Mouse (Mus musculus) lung, postnatal 0 days (tissue): ENCODE results near the gene BC051019. TPM values are rescaled to one million over a fixed set of nuclear protein-coding genes. Genes with fewer than 3 reads are reported as not detected.

Experiments used
- ATAC-seq: fragments of 200-750 bp; cut with Nextera tagmentation; 2 replicates; pipeline ENCODE4 v1.8.0; 2017; ENCODE audit warnings: moderate library complexity
- DNase-seq: peaks from one replicate; pipeline ENCODE4 v3.0.0-alpha.2; 2016; ENCODE audit warnings: low spot score
- H3K27ac ChIP-seq: fragments of 300-500 bp; sonication (generic); 2 replicates; pipeline ENCODE4 v1.5.1; 2014; ENCODE audit warnings: antibody characterized with exemption, mild to moderate bottlenecking, low read length, mixed read lengths
- H3K27me3 ChIP-seq: fragments of 300-500 bp; sonication (generic); replicated peaks from 2 replicates; pipeline ENCODE4 v1.6.1; 2014; ENCODE audit warnings: low read length, mixed read lengths; ENCODE audit not compliant: insufficient read depth
- H3K36me3 ChIP-seq: fragments of 300-500 bp; sonication (generic); 2 replicates; pipeline ENCODE4 v1.6.1; 2014; ENCODE audit warnings: low read length, mixed read lengths; ENCODE audit not compliant: insufficient read depth
- H3K4me1 ChIP-seq: fragments of 300-500 bp; sonication (generic); 2 replicates; pipeline ENCODE4 v1.6.1; 2014; ENCODE audit warnings: antibody characterized with exemption, low read depth, low read length, mixed read lengths; ENCODE audit not compliant: insufficient read depth
- H3K4me2 ChIP-seq: fragments of 300-500 bp; sonication (generic); replicated peaks from 2 replicates; pipeline ENCODE4 v1.6.1; 2014; ENCODE audit warnings: low read depth, mild to moderate bottlenecking, low read length, moderate library complexity, mixed read lengths
- H3K4me3 ChIP-seq: fragments of 300-500 bp; sonication (generic); 2 replicates; pipeline ENCODE4 v1.5.1; 2014; ENCODE audit warnings: low read depth, low read length
- H3K9ac ChIP-seq: fragments of 300-500 bp; sonication (generic); replicated peaks from 2 replicates; pipeline ENCODE4 v1.6.1; 2014; ENCODE audit warnings: low read depth, mild to moderate bottlenecking
- H3K9me3 ChIP-seq: fragments of 300-500 bp; sonication (generic); 2 replicates; pipeline ENCODE4 v1.6.1; 2016; ENCODE audit warnings: low read length, mixed read lengths
- CTCF ChIP-seq: IDR thresholded peaks from 2 replicates; pipeline ENCODE4 v1.5.1; 2016; ENCODE audit warnings: antibody characterized with exemption, mild to moderate bottlenecking
- EP300 ChIP-seq: IDR thresholded peaks from 2 replicates; pipeline ENCODE4 v1.6.1; 2016; ENCODE audit warnings: antibody characterized with exemption, mild to moderate bottlenecking, control low read depth
- WGBS: fragments of 180-500 bp; shearing (Covaris S2); extraction: QIAGEN DNeasy Blood & Tissue Kit; methylation state at CpG from one replicate; pipeline ENCODE4 v1.1.7; 2014; 5-methylcytosine and 5-hydroxymethylcytosine counted together
- polyA plus RNA-seq: library from polyadenylated mRNA; unstranded; fragments of >200 nt; fragmentation: Nextera tagmentation; extraction: Ambion mirVana; gene quantifications from 2 replicates; pipeline ENCODE4 v1.2.1, GENCODE M21; 2015

The BC051019 gene
- polyA plus RNA-seq, 1 experiment from 2014 or later: 24.3 TPM

DNA sequence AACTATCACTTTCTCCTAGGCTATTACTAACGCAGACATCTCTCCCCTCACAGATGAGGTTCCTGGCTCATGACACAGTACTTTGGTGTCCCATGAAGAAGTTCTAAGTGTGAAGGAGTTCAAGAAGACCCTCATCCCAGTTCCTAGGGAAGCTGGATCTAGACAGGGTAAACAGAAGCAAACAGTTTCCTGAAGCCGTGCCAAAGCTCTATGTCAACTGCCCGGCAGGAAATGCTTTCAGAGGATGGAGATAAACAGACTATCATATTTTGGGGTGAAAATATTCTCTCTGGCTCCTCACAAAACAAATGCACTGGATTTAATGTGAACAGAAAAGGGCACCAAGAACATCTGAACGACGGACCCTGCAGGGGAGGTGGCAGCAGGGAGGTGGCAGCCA, 32.7 kb downstream of the BC051019 start:
- no peak overlapping the region for H3K4me2 ChIP-seq
- no peaks in the 10 kb centered on the region for H3K36me3 ChIP-seq
- H3K9me3 ChIP-seq: no peaks in the 10 kb centered on the region
- whole genome bisulfite sequencing: 36% methylated on average over 5 of the region's 5 CpGs
- DNase-seq (peak; percentile 69), ATAC-seq (peak; percentile 48)
- no peaks in the 10 kb centered on the region for H3K27me3 ChIP-seq
- no peak overlapping the region for H3K4me3 ChIP-seq
- H3K4me1 ChIP-seq: peaks cover 2% of the 10 kb centered on the region; the same call in 1 of the 2 replicates
- peak overlapping the region; percentile 64; the same call in 1 of the 2 replicates for H3K27ac ChIP-seq
- TF ChIP-seq CTCF (no peak), EP300 (peak; percentile 65; the same call in 1 of the 2 replicates)
- no peak overlapping the region for H3K9ac ChIP-seq

DNA sequence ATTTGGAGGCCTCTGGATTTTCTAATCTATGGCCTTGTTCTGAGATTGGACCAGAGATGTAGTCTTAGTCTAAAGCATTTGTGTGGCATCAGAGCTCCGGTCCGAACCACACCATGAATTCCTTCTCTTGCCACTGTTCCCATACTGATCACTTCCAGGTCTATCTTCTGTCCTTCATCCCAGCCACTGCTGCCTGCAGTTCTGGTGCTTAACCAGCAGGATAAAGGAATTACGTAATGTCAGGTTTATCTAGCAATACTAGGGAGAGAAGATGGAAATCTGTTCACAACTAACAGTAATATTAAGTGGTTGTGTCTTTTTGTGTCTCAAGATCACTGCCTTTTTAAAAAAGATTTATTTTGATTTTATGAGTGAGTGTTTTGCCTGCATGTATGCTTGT, 33.5 kb downstream of the BC051019 start:
- no peaks in the 10 kb centered on the region for H3K9me3 ChIP-seq
- 89% methylated on average over 3 of the region's 3 CpGs for WGBS
- DNase-seq: no peak
- no peaks in the 10 kb centered on the region for H3K27me3 ChIP-seq
- no peak overlapping the region for H3K9ac ChIP-seq
- TF ChIP-seq CTCF: peak; percentile 64
- no peak for TF ChIP-seq EP300
- ATAC-seq: no peak
- H3K4me1 ChIP-seq: peaks cover 2% of the 10 kb centered on the region; the same call in 1 of the 2 replicates
- H3K27ac ChIP-seq: no peak overlapping the region
- no peak overlapping the region for H3K4me2 ChIP-seq
- H3K36me3 ChIP-seq: no peaks in the 10 kb centered on the region
- no peak overlapping the region for H3K4me3 ChIP-seq

DNA sequence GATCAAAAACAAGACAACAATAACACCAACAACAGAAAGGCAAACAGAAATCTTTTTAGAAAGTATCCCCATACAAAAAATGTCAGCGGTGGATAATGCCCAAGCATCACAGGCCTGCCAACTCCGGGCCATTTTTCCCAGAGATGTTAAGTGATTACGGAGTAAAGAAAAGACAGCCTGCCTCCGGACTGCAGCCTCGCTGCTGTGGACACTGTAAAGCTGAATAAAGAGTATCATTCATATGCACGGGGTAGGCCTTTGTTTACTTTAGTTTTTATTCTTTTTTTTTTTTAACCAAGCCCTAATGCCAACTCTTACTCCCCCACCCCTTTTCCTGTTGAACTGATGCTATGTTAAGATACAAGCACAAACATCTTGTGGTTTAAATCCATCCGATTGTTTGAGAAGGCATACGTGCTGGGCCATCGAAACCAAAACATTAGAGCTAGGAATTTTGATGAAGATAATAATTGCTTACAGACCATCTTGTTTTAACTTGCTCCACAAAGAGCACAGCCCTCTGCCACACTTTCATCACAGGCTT, 37.0 kb downstream of the BC051019 start:
- peak; percentile 68 for ATAC-seq
- WGBS: 12% methylated on average over 9 of the region's 9 CpGs
- Histone ChIP-seq H3K36me3 (no peaks in the 10 kb centered on the region), H3K4me1 (peaks cover 2% of the 10 kb centered on the region; the same call in 1 of the 2 replicates), H3K9me3 (no peaks in the 10 kb centered on the region), H3K27ac (peak overlapping the region; percentile 27; the same call in 1 of the 2 replicates), H3K9ac (no peak overlapping the region), H3K27me3 (no peaks in the 10 kb centered on the region), H3K4me2 (no peak overlapping the region), H3K4me3 (no peak overlapping the region)
- DNase-seq: peak; percentile 48
- TF ChIP-seq EP300 (peak; percentile 86), CTCF (no peak)

DNA sequence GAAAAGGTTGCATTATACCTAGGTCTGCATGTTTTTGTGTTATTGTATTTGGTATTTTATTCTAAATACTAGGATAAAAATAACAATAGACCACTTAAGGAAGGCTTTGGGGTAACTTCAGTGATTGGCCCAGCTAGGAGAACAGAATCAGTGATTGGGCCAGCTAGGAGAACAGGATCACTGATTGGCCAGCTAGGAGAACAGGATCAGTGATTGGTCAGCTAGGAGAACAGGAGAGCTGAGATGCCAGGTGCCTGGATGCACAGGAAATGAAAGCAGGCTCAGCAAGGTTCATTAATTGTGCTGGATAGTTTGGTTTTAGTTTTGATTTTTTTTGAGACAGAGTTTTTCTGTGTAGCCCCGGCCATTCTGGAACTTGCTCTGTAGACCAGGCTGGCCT, 42.8 kb downstream of the BC051019 start:
- H3K4me2 ChIP-seq: no peak overlapping the region
- DNase-seq (no peak), ATAC-seq (no peak)
- no peak overlapping the region for H3K4me3 ChIP-seq
- no peaks in the 10 kb centered on the region for H3K9me3 ChIP-seq
- H3K9ac ChIP-seq: no peak overlapping the region
- H3K27me3 ChIP-seq: no peaks in the 10 kb centered on the region
- WGBS: 96% methylated on average over 1 of the region's 1 CpGs
- TF ChIP-seq CTCF (no peak), EP300 (no peak)
- no peaks in the 10 kb centered on the region for H3K36me3 ChIP-seq
- H3K4me1 ChIP-seq: no peaks in the 10 kb centered on the region
- H3K27ac ChIP-seq: no peak overlapping the region

DNA sequence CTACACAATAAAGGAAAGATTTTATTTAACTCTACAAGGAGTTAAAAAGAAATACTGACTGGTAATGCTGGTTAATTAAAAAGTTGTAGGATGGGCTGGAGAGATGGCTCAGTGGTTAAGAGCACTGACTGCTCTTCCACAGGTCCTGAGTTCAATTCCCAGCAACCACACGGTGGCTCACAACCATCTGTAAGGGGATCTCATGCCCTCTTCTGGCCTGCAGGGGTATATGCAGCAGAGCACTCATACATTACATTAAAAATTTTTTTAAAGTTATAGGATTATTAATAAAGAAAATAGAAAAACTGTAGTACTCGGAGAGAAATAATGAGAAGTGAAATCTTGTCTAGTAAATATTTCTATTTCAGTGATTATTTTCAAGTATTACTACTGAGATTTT, 43.4 kb downstream of the BC051019 start:
- Histone ChIP-seq H3K27ac (no peak overlapping the region), H3K27me3 (no peaks in the 10 kb centered on the region), H3K9me3 (no peaks in the 10 kb centered on the region), H3K4me1 (no peaks in the 10 kb centered on the region), H3K4me2 (no peak overlapping the region), H3K36me3 (no peaks in the 10 kb centered on the region), H3K4me3 (no peak overlapping the region), H3K9ac (no peak overlapping the region)
- no peak for DNase-seq
- WGBS: 86% methylated on average over 2 of the region's 2 CpGs
- ATAC-seq: no peak
- TF ChIP-seq EP300 (no peak), CTCF (peak; percentile 27)

DNA sequence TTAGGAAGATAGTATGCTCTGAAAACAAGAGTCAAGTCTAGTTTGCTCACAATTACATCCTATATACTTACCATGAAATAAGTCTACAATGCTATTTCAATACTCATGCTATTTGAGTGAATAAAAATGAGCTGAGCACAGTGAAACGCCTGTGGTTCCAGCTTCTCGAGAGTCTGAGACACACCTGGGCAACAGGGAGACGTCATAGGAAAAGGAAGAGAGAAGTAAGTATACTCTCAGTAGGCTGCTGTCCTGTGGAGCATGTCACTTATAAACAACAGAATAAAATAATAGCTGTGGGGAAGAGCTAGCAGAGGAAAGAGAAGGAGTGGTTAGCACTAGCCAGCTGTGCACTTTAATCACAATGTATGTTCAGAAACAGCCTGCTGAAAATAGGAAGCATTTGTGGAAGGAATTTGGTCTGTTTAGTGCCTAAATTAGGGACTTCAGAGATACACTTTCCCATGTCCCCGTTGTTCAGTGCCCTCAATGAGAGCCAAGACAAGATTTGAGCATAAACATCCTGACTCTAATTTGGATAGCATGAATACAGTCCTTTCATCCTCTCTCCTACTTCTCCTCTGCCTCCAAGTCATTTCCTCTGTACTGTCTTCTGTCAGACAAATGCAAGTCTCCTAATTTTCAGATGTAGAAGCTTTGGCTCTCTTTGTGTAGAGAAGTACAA, 48.6 kb downstream of the BC051019 start:
- Histone ChIP-seq H3K4me2 (no peak overlapping the region), H3K4me3 (no peak overlapping the region), H3K27ac (peak overlapping the region; percentile 6; the same call in 1 of the 2 replicates), H3K9ac (no peak overlapping the region), H3K27me3 (no peaks in the 10 kb centered on the region), H3K9me3 (no peaks in the 10 kb centered on the region), H3K4me1 (no peaks in the 10 kb centered on the region), H3K36me3 (no peaks in the 10 kb centered on the region)
- TF ChIP-seq CTCF (no peak), EP300 (no peak)
- 34% methylated on average over 4 of the region's 4 CpGs for WGBS
- DNase-seq (peak; percentile 10), ATAC-seq (no peak)
